Mouse (Mus musculus) adipocyte (in vitro differentiated cells): ENCODE measurements at regions not wholly inside any gene's neighbourhood (a gene's known extent, or its start where the extent isn't known, plus 50 kb on each side); places are given as distances from the start of the nearest gene placed in this dataset.
A peak's percentile ranks its signal among the peaks of the same experiment; 100 is the strongest.
"Not testable (repeated sequence)": the region's sequence is repeated elsewhere in the genome, so short reads cannot be mapped to it uniquely, and the experiment has no call there.

Source experiments
- DNase-seq: peaks from one replicate; pipeline ENCODE4 v3.0.0-alpha.2; 2016; ENCODE audit warnings: low spot score

- no peak for DNase-seq
These were observed 453.1 kb upstream of the 9130204L05Rik start for GRCm38 (mm10) chr3:91543714-91544113.

- DNase-seq: not testable (repeated sequence)
These were observed 435.5 kb upstream of the 9130204L05Rik start for GRCm38 (mm10) chr3:91526121-91526520.

- DNase-seq: no peak
These were observed 432.0 kb upstream of the 9130204L05Rik start for GRCm38 (mm10) chr3:91522581-91522980.

- DNase-seq: peak; percentile 3
These were observed 392.9 kb upstream of the 9130204L05Rik start for GRCm38 (mm10) chr3:91483453-91483852.

- no peak for DNase-seq
These were observed 391.1 kb upstream of the 9130204L05Rik start for GRCm38 (mm10) chr3:91481751-91482150.
